Mouse (Mus musculus): Measurements from ENCODE around the gene Inpp1. TPM values are rescaled to one million over a fixed set of nuclear protein-coding genes. Genes with fewer than 3 reads are reported as not detected.

Inpp1 gene
- polyA plus RNA-seq, 1 experiment from 2014 or later, result 35.2 TPM

DNA sequence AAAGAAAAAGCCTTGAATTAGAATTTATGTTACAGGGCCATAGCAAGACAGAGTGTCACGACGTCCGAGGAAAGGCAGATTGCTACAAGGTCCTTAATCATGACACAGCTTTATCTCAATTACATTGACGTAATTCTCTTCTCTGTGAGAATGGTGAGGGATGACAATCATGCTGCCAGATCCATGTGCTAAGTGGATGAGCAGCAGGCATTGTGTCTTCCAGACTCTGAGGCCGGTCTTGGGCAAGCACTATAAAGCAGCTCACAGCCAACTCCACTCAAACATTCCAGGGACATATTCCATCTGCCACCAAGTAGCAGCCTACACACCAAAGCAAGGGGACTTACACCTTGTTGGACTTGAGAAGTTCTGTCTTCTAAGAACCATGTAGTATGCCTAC, 17.7 kb downstream of the Inpp1 start:
- Histone ChIP-seq H3K27me3 (ENCODE audit: control insufficient read depth, insufficient read depth, low read length) (no peaks in the 10 kb centered on the region), H3K4me1 (ENCODE audit: control insufficient read depth, insufficient read depth, low read length) (no peaks in the 10 kb centered on the region), H3K9ac (replicated peaks; ENCODE audit: low read depth, low read length) (no peak overlapping the region), H3K4me3 (ENCODE audit: low read depth, low read length) (no peak overlapping the region), H3K36me3 (ENCODE audit: control insufficient read depth, insufficient read depth, low read length) (0 out of 2 replicates have a peak, but pooled peaks cover 4% of the 10 kb centered on the region), H3K27ac (ENCODE audit: low read depth, low read length) (no peak overlapping the region), H3K4me2 (ENCODE audit: low read depth, low read length) (no peak overlapping the region), H3K9me3 (ENCODE audit: control insufficient read depth, low read length) (no peaks in the 10 kb centered on the region)
- 63% methylated on average over 5 of the region's 5 CpGs for WGBS
- no peak for ATAC-seq (ENCODE audit: low read depth)

- no peak overlapping the region for H3K9ac ChIP-seq (replicated peaks; ENCODE audit: low read depth, low read length)
- 79% methylated on average over 10 of the region's 10 CpGs for WGBS
- no peak overlapping the region for H3K4me2 ChIP-seq (ENCODE audit: low read depth, low read length)
- H3K4me3 ChIP-seq (ENCODE audit: low read depth, low read length), result no peak overlapping the region
- H3K27me3 ChIP-seq (ENCODE audit: control insufficient read depth, insufficient read depth, low read length), result no peaks in the 10 kb centered on the region
- H3K4me1 ChIP-seq (ENCODE audit: control insufficient read depth, insufficient read depth, low read length), result no peaks in the 10 kb centered on the region
- no peak for ATAC-seq (ENCODE audit: low read depth)
- 0 out of 2 replicates have a peak, but pooled peaks cover 4% of the 10 kb centered on the region for H3K36me3 ChIP-seq (ENCODE audit: control insufficient read depth, insufficient read depth, low read length)
- H3K9me3 ChIP-seq (ENCODE audit: control insufficient read depth, low read length), result no peaks in the 10 kb centered on the region
- H3K27ac ChIP-seq (ENCODE audit: low read depth, low read length), result no peak overlapping the region
These were observed 18.3 kb downstream of the Inpp1 start for GRCm38 (mm10) chr1:52799056-52799726.

DNA sequence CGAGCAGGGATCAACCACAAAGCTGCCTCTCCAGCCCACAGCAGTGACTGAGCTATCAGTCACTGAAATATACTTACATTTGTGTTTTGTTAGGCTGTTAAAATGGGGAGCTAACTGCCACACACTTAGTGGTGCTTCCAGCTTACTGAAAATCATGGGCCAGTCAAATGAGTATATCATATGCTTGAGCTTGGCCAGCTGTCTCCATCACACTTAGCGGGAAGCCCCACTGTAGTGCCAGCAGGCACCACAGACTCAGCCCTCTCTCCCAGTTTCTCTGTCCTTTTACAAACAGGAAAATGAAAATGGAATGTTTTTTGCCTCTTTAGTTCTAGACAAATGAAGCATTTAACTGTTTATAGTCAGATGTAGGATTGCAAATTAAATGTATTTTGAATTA, 21.6 kb downstream of the Inpp1 start:
- ATAC-seq (ENCODE audit: low read depth), result no peak

GRCm38 (mm10) chr1:52793692-52794091, 23.8 kb downstream of the Inpp1 start:
- no peak overlapping the region for H3K4me2 ChIP-seq (ENCODE audit: low read depth, low read length)
- WGBS, result 94% methylated on average over 3 of the region's 3 CpGs
- no peak overlapping the region for H3K9ac ChIP-seq (replicated peaks; ENCODE audit: low read depth, low read length)
- H3K27ac ChIP-seq (ENCODE audit: low read depth, low read length), result no peak overlapping the region
- H3K9me3 ChIP-seq (ENCODE audit: control insufficient read depth, low read length), result no peaks in the 10 kb centered on the region
- ATAC-seq (ENCODE audit: low read depth), result no peak
- H3K4me1 ChIP-seq (ENCODE audit: control insufficient read depth, insufficient read depth, low read length), result no peaks in the 10 kb centered on the region
- peaks cover 10% of the 10 kb centered on the region; the same call in 1 of the 2 replicates for H3K36me3 ChIP-seq (ENCODE audit: control insufficient read depth, insufficient read depth, low read length)
- H3K27me3 ChIP-seq (ENCODE audit: control insufficient read depth, insufficient read depth, low read length), result no peaks in the 10 kb centered on the region
- H3K4me3 ChIP-seq (ENCODE audit: low read depth, low read length), result no peak overlapping the region

More for the DNA sequence above, 21.6 kb downstream of the Inpp1 start:
- Histone ChIP-seq H3K4me3 (ENCODE audit: low read depth, low read length) (no peak overlapping the region), H3K9me3 (ENCODE audit: control insufficient read depth, low read length) (no peaks in the 10 kb centered on the region), H3K27me3 (ENCODE audit: control insufficient read depth, insufficient read depth, low read length) (no peaks in the 10 kb centered on the region), H3K4me1 (ENCODE audit: control insufficient read depth, insufficient read depth, low read length) (no peaks in the 10 kb centered on the region), H3K36me3 (ENCODE audit: control insufficient read depth, insufficient read depth, low read length) (0 out of 2 replicates have a peak, but pooled peaks cover 4% of the 10 kb centered on the region), H3K9ac (replicated peaks; ENCODE audit: low read depth, low read length) (no peak overlapping the region), H3K4me2 (ENCODE audit: low read depth, low read length) (no peak overlapping the region), H3K27ac (ENCODE audit: low read depth, low read length) (no peak overlapping the region)
- 92% methylated on average over 2 of the region's 2 CpGs for WGBS

DNA sequence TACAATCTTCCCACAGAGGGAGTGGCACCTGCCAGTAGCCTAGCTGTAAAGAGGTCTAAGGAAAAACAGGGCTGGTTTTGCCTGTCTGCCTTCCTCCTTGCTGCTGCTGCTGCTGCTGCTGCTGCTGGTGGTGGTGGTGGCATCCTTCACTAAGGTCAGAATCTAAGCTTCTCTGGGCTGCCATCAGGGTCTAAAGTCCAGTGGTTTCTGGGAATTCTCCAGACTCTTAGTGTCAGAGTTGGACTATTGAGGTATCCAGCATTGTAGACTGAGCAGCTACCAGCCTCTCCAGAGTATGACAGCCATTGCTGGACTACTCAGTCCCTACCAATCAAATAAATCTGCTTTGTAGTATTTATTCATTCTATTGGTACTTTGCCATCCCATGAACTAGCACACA, 24.8 kb downstream of the Inpp1 start:
- Histone ChIP-seq H3K27ac (ENCODE audit: low read depth, low read length) (no peak overlapping the region), H3K4me1 (ENCODE audit: control insufficient read depth, insufficient read depth, low read length) (no peaks in the 10 kb centered on the region), H3K4me3 (ENCODE audit: low read depth, low read length) (no peak overlapping the region), H3K27me3 (ENCODE audit: control insufficient read depth, insufficient read depth, low read length) (no peaks in the 10 kb centered on the region), H3K36me3 (ENCODE audit: control insufficient read depth, insufficient read depth, low read length) (peaks cover 10% of the 10 kb centered on the region; the same call in 1 of the 2 replicates), H3K4me2 (ENCODE audit: low read depth, low read length) (no peak overlapping the region), H3K9ac (replicated peaks; ENCODE audit: low read depth, low read length) (no peak overlapping the region), H3K9me3 (ENCODE audit: control insufficient read depth, low read length) (no peaks in the 10 kb centered on the region)
- no peak for ATAC-seq (ENCODE audit: low read depth)

- no peaks in the 10 kb centered on the region for H3K4me1 ChIP-seq (ENCODE audit: control insufficient read depth, insufficient read depth, low read length)
- H3K4me2 ChIP-seq (ENCODE audit: low read depth, low read length), result no peak overlapping the region
- H3K9me3 ChIP-seq (ENCODE audit: control insufficient read depth, low read length), result no peaks in the 10 kb centered on the region
- H3K27me3 ChIP-seq (ENCODE audit: control insufficient read depth, insufficient read depth, low read length), result no peaks in the 10 kb centered on the region
- peaks cover 6% of the 10 kb centered on the region; the same call in 1 of the 2 replicates for H3K36me3 ChIP-seq (ENCODE audit: control insufficient read depth, insufficient read depth, low read length)
- no peak for ATAC-seq (ENCODE audit: low read depth)
- no peak overlapping the region for H3K9ac ChIP-seq (replicated peaks; ENCODE audit: low read depth, low read length)
- 93% methylated on average over 1 of the region's 1 CpGs for WGBS
- no peak overlapping the region for H3K4me3 ChIP-seq (ENCODE audit: low read depth, low read length)
- no peak overlapping the region for H3K27ac ChIP-seq (ENCODE audit: low read depth, low read length)
These were observed 30.2 kb downstream of the Inpp1 start for GRCm38 (mm10) chr1:52787254-52787653.

DNA sequence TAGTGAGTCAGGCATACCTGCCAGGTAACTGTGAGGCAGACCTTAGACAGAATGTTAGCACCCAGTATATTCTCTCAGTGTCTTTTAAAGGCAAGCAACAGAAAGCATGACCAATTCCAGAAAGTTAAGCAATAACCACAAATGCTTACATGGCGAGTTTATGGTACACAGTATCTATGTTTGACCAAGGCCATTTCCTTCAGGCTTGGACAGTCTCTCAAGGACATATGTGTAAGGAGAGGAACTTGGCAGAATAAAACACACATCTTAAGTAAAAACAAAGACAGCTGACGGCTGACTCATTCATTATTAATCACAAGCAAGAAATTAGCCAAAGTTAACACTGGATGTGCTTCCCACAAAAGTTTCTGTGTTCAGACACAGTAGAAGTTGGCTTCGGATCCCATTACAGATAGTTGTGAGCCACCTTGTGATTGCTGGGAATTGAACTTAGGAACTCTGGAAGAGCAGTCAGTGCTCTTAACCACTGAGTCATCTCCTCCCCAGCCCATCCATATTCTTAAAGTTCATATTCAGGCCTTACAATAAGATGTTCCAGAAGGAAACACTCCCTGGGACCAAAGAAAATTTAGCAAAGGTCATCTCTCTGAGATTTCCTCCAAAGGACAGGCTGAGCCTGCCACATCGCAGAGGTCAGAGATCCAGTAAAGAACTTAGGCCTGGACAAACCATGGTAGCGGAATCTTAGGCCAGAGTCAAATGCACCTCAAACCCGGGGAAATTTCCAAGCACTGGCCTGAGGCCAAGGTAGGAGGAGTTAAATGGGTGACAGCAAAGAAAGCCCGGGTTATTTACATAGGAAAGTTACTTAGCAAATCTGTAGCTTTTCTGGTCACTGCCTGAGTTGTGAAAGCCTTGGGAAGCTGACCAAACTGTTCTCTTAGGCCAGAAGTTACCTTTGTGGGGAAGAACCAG, 52.0 kb downstream of the Inpp1 start:
- Histone ChIP-seq H3K36me3 (ENCODE audit: control insufficient read depth, insufficient read depth, low read length) (no peaks in the 10 kb centered on the region), H3K4me3 (ENCODE audit: low read depth, low read length) (no peak overlapping the region), H3K9me3 (ENCODE audit: control insufficient read depth, low read length) (no peaks in the 10 kb centered on the region), H3K27me3 (ENCODE audit: control insufficient read depth, insufficient read depth, low read length) (no peaks in the 10 kb centered on the region), H3K4me2 (ENCODE audit: low read depth, low read length) (no peak overlapping the region), H3K9ac (replicated peaks; ENCODE audit: low read depth, low read length) (no peak overlapping the region), H3K4me1 (ENCODE audit: control insufficient read depth, insufficient read depth, low read length) (no peaks in the 10 kb centered on the region), H3K27ac (ENCODE audit: low read depth, low read length) (no peak overlapping the region)
- 79% methylated on average over 7 of the region's 7 CpGs for WGBS
- no peak for ATAC-seq (ENCODE audit: low read depth)

GRCm38 (mm10) chr1:52763894-52764809, 53.3 kb downstream of the Inpp1 start:
- Histone ChIP-seq H3K4me2 (ENCODE audit: low read depth, low read length) (no peak overlapping the region), H3K9me3 (ENCODE audit: control insufficient read depth, low read length) (no peaks in the 10 kb centered on the region), H3K4me1 (ENCODE audit: control insufficient read depth, insufficient read depth, low read length) (no peaks in the 10 kb centered on the region), H3K4me3 (ENCODE audit: low read depth, low read length) (no peak overlapping the region), H3K36me3 (ENCODE audit: control insufficient read depth, insufficient read depth, low read length) (no peaks in the 10 kb centered on the region), H3K27ac (ENCODE audit: low read depth, low read length) (no peak overlapping the region), H3K27me3 (ENCODE audit: control insufficient read depth, insufficient read depth, low read length) (no peaks in the 10 kb centered on the region), H3K9ac (replicated peaks; ENCODE audit: low read depth, low read length) (no peak overlapping the region)
- 72% methylated on average over 4 of the region's 4 CpGs for WGBS
- ATAC-seq (ENCODE audit: low read depth), result no peak
